Mouse (Mus musculus) hindbrain, embryonic 13.5 days (tissue): ENCODE results near the gene Gpr12. TPM values are rescaled to one million over a fixed set of nuclear protein-coding genes. Genes with fewer than 3 reads are reported as not detected.
A peak's percentile ranks its signal among the peaks of the same experiment; 100 is the strongest.
"Not testable (repeated sequence)": the region's sequence is repeated elsewhere in the genome, so short reads cannot be mapped to it uniquely, and the experiment has no call there.

Experiments
- ATAC-seq: fragments of 200-750 bp; cut with Nextera tagmentation; 2 replicates; pipeline ENCODE4 v1.8.0; 2017; ENCODE audit warnings: moderate TSS enrichment; ENCODE audit not compliant: low FRiP score
- H3K27ac ChIP-seq: fragments of 300-500 bp; sonication (generic); 2 replicates; pipeline ENCODE4 v1.5.1; 2015; ENCODE audit warnings: inconsistent platforms, mild to moderate bottlenecking, moderate library complexity
- H3K27me3 ChIP-seq: fragments of 300-500 bp; sonication (generic); 2 replicates; pipeline ENCODE4 v1.6.1; 2015; ENCODE audit warnings: mild to moderate bottlenecking, inconsistent platforms
- H3K36me3 ChIP-seq: fragments of 300-500 bp; sonication (generic); 2 replicates; pipeline ENCODE4 v1.6.1; 2015; ENCODE audit warnings: mild to moderate bottlenecking, inconsistent platforms
- H3K4me1 ChIP-seq: fragments of 300-500 bp; sonication (generic); replicated peaks from 2 replicates; pipeline ENCODE4 v1.6.1; 2015; ENCODE audit warnings: inconsistent platforms
- H3K4me2 ChIP-seq: fragments of 300-500 bp; sonication (generic); 2 replicates; pipeline ENCODE4 v1.6.1; 2015; ENCODE audit warnings: inconsistent platforms, mild to moderate bottlenecking, moderate library complexity
- H3K4me3 ChIP-seq: fragments of 300-500 bp; sonication (generic); 2 replicates; pipeline ENCODE4 v1.5.1; 2015; ENCODE audit warnings: mild to moderate bottlenecking, inconsistent platforms
- H3K9ac ChIP-seq: fragments of 300-500 bp; sonication (generic); 2 replicates; pipeline ENCODE4 v1.6.1; 2015; ENCODE audit warnings: mild to moderate bottlenecking, inconsistent platforms
- H3K9me3 ChIP-seq: fragments of 300-500 bp; sonication (generic); 2 replicates; pipeline ENCODE4 v1.6.1; 2016; ENCODE audit warnings: inconsistent platforms
- WGBS: fragments of 180-500 bp; shearing (Covaris S2); methylation state at CpG from one replicate; pipeline ENCODE4 v1.1.7; 2015; 5-methylcytosine and 5-hydroxymethylcytosine counted together
- polyA plus RNA-seq: library from polyadenylated mRNA; unstranded; fragments of >200 nt; fragmentation: Nextera tagmentation; extraction: Ambion mirVana; gene quantifications from 2 replicates; pipeline ENCODE4 v1.2.1, GENCODE M21; 2015

Gpr12 gene
- polyA plus RNA-seq, 1 experiment from 2014 or later: 9.6 TPM

DNA sequence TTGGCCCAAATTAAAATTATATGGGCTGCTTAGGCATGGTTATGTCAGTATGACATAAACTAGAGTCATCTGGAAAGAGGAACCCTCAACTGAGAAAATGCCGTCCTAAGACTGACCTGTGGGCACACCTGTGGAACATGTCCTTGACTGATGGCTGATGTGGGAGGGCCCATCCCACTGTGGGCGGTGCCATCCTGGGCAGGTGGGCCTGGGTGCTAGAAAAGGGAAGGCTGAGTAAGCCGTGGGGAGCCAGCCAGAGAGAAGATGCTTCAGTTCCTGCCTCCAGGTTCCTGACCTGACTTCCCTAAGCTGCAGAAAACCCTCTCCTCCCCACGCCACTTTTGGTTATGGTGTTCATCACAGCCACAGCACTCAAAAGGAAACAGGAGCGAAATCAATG, 21.2 kb upstream of the Gpr12 start:
- WGBS: 87% methylated on average over 5 of the region's 5 CpGs
- H3K36me3 ChIP-seq: no peaks in the 10 kb centered on the region
- no peak overlapping the region for H3K4me3 ChIP-seq
- ATAC-seq: no peak
- H3K27ac ChIP-seq: no peak overlapping the region
- H3K27me3 ChIP-seq: peaks cover 2% of the 10 kb centered on the region
- no peak overlapping the region for H3K9ac ChIP-seq
- H3K9me3 ChIP-seq: no peaks in the 10 kb centered on the region
- H3K4me1 ChIP-seq: 0 out of 2 replicates have a peak, but pooled peaks cover 4% of the 10 kb centered on the region
- no peak overlapping the region for H3K4me2 ChIP-seq

DNA sequence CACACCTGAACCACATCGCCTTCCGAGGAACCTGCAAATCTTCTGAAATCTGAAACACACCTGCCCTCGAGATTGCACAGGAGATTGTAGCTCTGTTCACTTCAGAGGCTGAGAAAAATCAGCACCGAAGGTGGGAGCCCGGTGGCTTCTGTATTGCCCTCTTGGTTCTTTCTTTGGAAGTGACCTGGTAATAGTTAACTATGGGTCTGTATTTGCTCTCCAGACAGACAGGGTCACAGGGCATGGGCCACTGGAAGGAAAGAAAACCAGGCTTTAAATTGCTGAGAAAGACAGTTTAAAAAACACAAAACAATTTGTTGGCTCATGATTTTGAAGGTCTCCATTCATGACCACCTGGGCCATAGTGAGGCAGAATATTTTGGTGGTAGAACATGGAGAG, 14.9 kb upstream of the Gpr12 start:
- H3K4me1 ChIP-seq: no peaks in the 10 kb centered on the region
- H3K4me3 ChIP-seq: no peak overlapping the region
- WGBS: 86% methylated on average over 5 of the region's 5 CpGs
- H3K9me3 ChIP-seq: no peaks in the 10 kb centered on the region
- ATAC-seq: no peak
- no peaks in the 10 kb centered on the region for H3K36me3 ChIP-seq
- no peak overlapping the region for H3K9ac ChIP-seq
- no peak overlapping the region for H3K4me2 ChIP-seq
- H3K27ac ChIP-seq: no peak overlapping the region
- peaks cover 19% of the 10 kb centered on the region for H3K27me3 ChIP-seq

DNA sequence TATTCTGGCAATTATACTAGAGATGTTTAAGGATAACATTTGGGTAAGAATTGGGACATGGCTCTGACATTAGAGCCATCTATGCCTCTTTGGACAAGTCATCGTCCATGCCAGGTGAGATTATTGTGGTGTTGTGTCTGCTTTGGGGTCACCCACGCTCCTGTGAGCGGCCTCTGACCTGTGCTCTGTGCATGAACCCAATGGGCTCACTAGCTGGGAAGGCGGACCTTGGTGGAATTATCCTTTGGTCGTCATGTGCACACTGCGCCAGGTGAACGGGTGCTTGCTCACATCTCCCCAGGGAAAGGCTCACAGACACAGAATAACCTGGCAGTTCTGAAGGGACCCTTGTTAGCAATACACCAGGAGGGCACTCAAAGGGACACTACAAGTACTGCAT, 14.2 kb upstream of the Gpr12 start:
- not testable (repeated sequence) for H3K4me3 ChIP-seq, H3K27ac ChIP-seq, H3K9ac ChIP-seq, H3K36me3 ChIP-seq, H3K4me1 ChIP-seq, H3K9me3 ChIP-seq, H3K4me2 ChIP-seq, ATAC-seq
- 84% methylated on average over 7 of the region's 7 CpGs for WGBS
- H3K27me3 ChIP-seq: peaks cover 24% of the 10 kb centered on the region

DNA sequence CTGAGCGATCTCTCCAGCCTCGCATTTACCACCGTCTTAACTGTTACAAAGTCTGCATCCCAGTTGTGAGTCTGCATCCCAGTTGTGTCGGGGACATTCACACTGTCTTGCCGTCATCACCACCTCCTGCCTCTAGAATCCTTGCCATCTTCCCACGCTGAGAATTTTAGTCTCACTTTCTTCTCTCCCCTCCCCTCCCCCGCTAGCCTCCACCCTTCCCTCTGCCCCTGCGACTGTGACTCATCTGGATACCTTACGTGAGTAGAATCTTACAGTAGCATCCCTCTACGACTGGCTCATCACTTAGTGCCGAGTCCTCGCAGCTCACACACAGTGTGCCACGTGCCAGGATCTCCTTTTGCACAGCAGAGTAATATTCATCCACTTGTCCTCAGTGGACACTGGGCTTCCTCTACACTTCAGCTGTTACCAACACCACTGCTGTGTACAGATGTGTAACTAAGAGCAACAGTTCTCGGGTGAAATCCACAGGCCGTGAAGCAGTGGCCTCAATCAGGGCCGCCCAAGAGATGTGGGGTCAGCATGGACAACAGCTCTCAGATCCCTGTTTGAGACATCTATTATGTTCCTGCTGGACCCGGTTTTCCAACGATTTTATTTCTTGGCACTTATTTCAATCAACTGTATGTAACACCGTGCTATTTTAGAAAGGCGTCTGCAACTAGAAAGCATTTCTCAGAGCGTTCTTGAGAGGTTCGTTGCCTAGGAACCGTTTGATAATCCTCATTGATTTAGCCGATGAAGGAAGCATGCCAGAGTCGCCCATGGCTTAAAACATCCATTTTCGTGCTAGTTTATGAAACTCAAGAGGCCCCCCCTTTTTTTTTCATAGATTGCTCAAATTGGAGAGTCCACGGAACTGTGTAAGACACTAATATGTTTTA, 13.4 kb upstream of the Gpr12 start:
- no peak overlapping the region for H3K27ac ChIP-seq
- 88% methylated on average over 27 of the region's 27 CpGs for WGBS
- H3K9ac ChIP-seq: no peak overlapping the region
- ATAC-seq: no peak
- H3K9me3 ChIP-seq: peaks cover 8% of the 10 kb centered on the region; the same call in 1 of the 2 replicates
- no peak overlapping the region for H3K4me3 ChIP-seq
- H3K4me2 ChIP-seq: no peak overlapping the region
- no peaks in the 10 kb centered on the region for H3K4me1 ChIP-seq
- H3K27me3 ChIP-seq: peaks cover 30% of the 10 kb centered on the region
- H3K36me3 ChIP-seq: no peaks in the 10 kb centered on the region

DNA sequence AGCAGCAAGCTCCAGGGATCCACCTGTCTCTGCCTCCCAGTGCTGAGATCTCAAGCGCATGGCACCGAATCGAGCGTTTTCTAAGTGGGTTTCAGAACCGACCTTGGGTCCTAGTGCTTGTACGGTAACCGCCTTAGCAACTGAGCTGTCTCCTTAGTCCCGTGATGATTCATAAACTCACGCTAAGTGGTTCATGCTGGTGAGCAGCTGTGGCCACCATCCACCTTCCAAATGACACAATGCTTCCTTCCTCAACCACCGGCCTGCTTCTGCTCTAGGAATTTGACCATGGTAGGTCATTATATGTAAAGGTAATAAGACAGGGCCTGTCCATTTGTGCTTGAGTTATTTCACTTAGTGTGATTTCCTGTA, 12.4 kb upstream of the Gpr12 start:
- Histone ChIP-seq H3K4me3 (no peak overlapping the region), H3K9me3 (peaks cover 12% of the 10 kb centered on the region; the same call in 1 of the 2 replicates), H3K27ac (no peak overlapping the region), H3K36me3 (no peaks in the 10 kb centered on the region), H3K9ac (no peak overlapping the region), H3K4me1 (no peaks in the 10 kb centered on the region), H3K4me2 (no peak overlapping the region), H3K27me3 (peaks cover 36% of the 10 kb centered on the region)
- no peak for ATAC-seq
- WGBS: 95% methylated on average over 10 of the region's 10 CpGs

DNA sequence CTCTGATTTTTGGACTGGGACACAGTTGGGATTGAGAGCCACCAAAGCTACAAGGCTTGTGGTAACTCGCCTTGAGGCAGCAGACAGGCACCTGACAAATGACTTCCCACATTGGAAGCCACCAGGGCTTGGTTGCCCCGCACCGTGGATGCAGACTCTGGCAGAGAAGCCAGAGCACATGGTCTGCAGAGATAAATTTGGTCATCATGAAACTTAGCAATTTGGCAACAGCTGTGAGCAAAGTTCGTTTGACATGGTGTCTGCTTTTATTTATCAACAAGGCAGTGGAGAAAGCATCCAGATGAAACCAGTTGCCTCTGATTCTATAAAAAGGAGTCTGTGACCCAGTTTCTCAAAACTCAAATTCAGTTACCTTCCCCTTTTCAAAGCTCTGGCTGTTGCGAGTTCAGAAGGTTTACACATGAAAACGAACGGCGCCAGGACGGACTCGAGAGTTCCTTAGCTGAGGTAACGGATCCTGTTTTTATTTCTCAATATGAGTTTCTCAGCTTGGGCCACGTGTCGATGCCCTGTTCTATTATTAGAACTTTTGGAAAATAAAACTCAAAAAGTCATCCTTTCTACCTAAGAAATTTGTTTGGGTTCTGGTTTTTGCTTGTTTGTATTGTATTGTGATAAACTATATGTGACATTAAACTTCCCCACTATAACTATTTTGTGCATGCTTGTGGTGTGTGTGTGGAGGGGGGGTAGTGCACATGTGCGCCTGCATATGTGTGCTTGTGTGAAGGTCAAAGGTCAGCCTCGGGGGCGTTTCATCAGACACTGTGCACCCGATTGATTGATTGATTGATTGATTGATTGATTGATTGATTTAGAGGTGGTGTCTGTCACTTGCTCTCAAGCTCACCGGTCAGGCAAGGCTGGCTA, 11.8 kb upstream of the Gpr12 start:
- Histone ChIP-seq H3K4me1 (0 out of 2 replicates have a peak, but pooled peaks cover 2% of the 10 kb centered on the region), H3K9me3 (peaks cover 12% of the 10 kb centered on the region; the same call in 1 of the 2 replicates), H3K27me3 (peaks cover 36% of the 10 kb centered on the region), H3K4me2 (no peak overlapping the region), H3K27ac (no peak overlapping the region), H3K9ac (no peak overlapping the region), H3K4me3 (no peak overlapping the region), H3K36me3 (no peaks in the 10 kb centered on the region)
- WGBS: 80% methylated on average over 18 of the region's 18 CpGs
- no peak for ATAC-seq

DNA sequence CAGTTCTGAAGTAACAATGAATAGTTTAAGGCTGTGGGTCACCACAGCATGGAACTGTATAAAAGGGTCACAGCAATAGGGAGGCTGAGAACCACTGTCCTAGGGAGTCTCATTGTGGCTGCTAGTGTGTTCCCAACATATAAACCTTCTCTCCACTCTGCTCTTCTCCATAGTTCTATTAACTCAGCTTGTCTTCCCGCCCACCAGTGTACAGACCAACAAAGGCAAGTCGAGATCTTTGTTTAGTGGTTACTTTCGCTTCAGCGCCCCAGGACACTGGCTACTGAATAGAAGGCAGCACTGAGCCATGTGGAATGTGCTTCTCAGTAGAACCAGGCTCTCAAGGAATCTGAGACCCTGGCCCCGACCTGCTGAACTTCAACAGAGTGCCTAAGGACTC, 7.5 kb upstream of the Gpr12 start:
- Histone ChIP-seq H3K36me3 (no peaks in the 10 kb centered on the region), H3K4me1 (0 out of 2 replicates have a peak, but pooled peaks cover 2% of the 10 kb centered on the region), H3K27ac (no peak overlapping the region), H3K4me2 (no peak overlapping the region), H3K27me3 (peaks cover 70% of the 10 kb centered on the region), H3K9me3 (peaks cover 12% of the 10 kb centered on the region; the same call in 1 of the 2 replicates), H3K4me3 (no peak overlapping the region), H3K9ac (no peak overlapping the region)
- 11% methylated on average over 5 of the region's 5 CpGs for WGBS
- ATAC-seq: no peak

DNA sequence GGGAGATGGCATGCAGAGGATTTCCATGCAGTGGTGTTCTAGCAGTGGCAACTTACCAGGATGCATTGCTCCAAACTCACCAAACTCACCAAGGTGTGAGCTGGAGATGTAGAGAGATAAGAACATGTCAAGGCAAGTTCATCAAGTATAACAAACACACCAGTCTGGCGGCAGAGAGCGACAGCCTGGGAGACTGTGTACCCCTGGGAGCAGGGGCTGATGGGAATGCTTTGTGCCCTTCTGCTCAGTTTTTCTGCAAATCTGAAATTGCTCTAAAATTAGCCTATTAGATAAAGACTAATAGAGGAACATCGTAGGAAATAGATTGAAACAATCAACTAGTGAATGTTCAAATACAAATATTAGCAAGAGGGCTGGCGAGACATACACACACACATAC, 6.6 kb upstream of the Gpr12 start:
- peaks cover 77% of the 10 kb centered on the region for H3K27me3 ChIP-seq
- WGBS: 77% methylated on average over 4 of the region's 4 CpGs
- no peak for ATAC-seq

DNA sequence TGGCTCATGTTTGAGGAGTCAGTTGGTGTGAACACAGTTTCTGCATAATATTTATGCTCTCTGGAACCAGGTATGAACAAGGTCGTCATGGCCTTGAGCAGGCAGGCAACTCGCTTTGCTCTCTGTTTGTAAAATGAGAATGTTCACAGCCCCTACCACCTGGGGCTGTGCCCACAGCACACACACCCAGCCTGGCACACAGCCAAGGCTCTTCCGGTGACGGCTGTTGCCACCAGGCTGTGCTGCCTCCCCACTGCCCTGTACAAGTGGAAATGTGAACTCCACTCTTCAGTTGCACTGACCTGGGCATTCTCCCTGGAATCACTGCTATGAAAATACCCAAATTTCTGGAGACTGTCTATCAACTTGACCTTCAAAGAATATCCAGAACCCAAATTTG, 5.9 kb upstream of the Gpr12 start:
- H3K27me3 ChIP-seq: peaks cover 77% of the 10 kb centered on the region
- H3K36me3 ChIP-seq: no peaks in the 10 kb centered on the region
- no peak overlapping the region for H3K4me3 ChIP-seq
- ATAC-seq: no peak
- H3K4me1 ChIP-seq: 0 out of 2 replicates have a peak, but pooled peaks cover 2% of the 10 kb centered on the region
- no peak overlapping the region for H3K9ac ChIP-seq
- peaks cover 12% of the 10 kb centered on the region; the same call in 1 of the 2 replicates for H3K9me3 ChIP-seq
- WGBS: 58% methylated on average over 4 of the region's 4 CpGs
- no peak overlapping the region for H3K4me2 ChIP-seq
- H3K27ac ChIP-seq: no peak overlapping the region

More for the DNA sequence above, 6.6 kb upstream of the Gpr12 start:
- peaks cover 12% of the 10 kb centered on the region; the same call in 1 of the 2 replicates for H3K9me3 ChIP-seq
- no peak overlapping the region for H3K4me2 ChIP-seq
- H3K27ac ChIP-seq: no peak overlapping the region
- 0 out of 2 replicates have a peak, but pooled peaks cover 2% of the 10 kb centered on the region for H3K4me1 ChIP-seq
- H3K36me3 ChIP-seq: no peaks in the 10 kb centered on the region
- H3K4me3 ChIP-seq: no peak overlapping the region
- H3K9ac ChIP-seq: no peak overlapping the region

DNA sequence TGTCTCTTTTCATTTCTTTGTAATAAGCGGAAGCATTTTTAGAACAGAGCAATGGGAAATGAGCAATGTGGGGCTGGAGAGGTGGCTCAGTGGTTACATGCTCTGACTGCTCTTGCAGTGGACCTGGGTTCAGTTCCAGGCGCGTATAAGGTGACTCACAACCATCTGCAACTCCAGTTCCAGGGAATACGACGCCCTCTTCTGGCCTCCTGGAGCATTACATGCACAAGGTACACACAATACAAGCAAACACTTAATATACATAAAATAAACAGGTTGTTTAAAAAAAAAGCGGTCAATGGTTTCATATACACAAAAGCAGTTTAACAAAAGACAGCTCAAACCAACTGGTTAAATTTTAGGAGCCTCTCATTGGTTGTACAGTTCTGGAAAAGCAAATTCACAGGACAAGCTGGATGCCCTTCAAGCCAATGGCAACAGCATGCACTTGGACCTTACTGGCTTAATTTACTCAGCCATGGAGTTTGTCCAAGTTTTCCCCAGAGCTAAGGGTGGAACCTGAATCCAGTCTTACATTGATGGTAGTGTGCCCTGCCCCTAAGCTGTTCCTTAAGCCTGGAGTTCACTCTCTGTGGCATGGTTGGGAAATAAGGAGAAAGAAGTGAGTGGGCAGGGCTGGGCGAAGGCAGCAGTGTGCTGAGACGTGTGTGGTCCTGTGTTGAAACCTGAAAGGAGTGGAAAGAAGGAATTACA, 1.5 kb upstream of the Gpr12 start:
- no peak overlapping the region for H3K4me3 ChIP-seq
- H3K27me3 ChIP-seq: peaks cover 93% of the 10 kb centered on the region
- no peak overlapping the region for H3K27ac ChIP-seq
- H3K4me1 ChIP-seq: peaks cover 30% of the 10 kb centered on the region
- H3K4me2 ChIP-seq: no peak overlapping the region
- H3K9me3 ChIP-seq: no peaks in the 10 kb centered on the region
- WGBS: 77% methylated on average over 8 of the region's 8 CpGs
- no peak overlapping the region for H3K9ac ChIP-seq
- no peaks in the 10 kb centered on the region for H3K36me3 ChIP-seq
- no peak for ATAC-seq

DNA sequence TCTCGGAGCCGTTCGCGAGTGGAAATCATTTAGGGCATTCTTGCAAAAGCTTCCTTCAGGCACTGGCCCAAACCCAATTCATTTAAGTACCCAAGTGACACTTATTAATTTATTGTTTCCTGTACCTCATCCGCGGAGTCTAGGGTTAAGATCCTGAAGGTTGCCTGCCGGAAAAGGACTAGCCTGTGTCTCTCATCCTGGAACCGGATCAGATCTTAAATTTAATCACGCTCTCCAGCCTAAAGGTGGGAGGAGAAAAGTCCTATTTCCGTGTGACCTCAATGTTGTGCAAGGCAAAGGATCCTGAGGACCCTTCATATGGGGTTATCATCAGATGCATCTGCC, 240 bp upstream of the Gpr12 start:
- peak overlapping the region; percentile 91 for H3K4me2 ChIP-seq
- peaks cover 30% of the 10 kb centered on the region for H3K4me1 ChIP-seq
- H3K9me3 ChIP-seq: no peaks in the 10 kb centered on the region
- peak; percentile 1; the same call in 1 of the 2 replicates for ATAC-seq
- H3K36me3 ChIP-seq: no peaks in the 10 kb centered on the region
- 11% methylated on average over 10 of the region's 10 CpGs for WGBS
- peaks cover 85% of the 10 kb centered on the region for H3K27me3 ChIP-seq
- H3K4me3 ChIP-seq: peak overlapping the region; percentile 62
- peak overlapping the region; percentile 83; the same call in 1 of the 2 replicates for H3K9ac ChIP-seq
- no peak overlapping the region for H3K27ac ChIP-seq

DNA sequence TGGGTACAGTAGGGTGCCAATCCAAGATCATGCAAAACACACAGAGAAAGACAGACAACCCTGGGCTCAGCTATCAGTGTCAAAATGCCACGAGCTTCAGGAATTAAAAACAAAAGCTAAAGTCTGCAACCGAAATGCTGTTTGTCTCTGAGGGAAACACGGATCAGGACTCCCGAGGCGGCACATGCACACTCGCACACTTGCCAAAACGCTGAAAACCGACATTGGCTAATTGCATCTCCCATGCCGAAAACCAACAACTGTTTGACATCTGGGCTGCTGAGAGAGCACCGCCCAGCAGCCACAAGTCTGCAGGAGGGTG, 922 bp downstream of the Gpr12 start:
- ATAC-seq: 0 out of 2 replicates have a peak, but pooled peaks have one; percentile 2
- H3K36me3 ChIP-seq: no peaks in the 10 kb centered on the region
- no peak overlapping the region for H3K27ac ChIP-seq
- 12% methylated on average over 10 of the region's 10 CpGs for WGBS
- H3K27me3 ChIP-seq: peaks cover 74% of the 10 kb centered on the region
- peaks cover 30% of the 10 kb centered on the region for H3K4me1 ChIP-seq
- peak overlapping the region; percentile 91 for H3K4me2 ChIP-seq
- H3K9ac ChIP-seq: peak overlapping the region; percentile 83
- peak overlapping the region; percentile 62 for H3K4me3 ChIP-seq
- H3K9me3 ChIP-seq: no peaks in the 10 kb centered on the region
